Mouse (Mus musculus): Measurements from ENCODE around the gene Urad.

Gene Urad

DNA sequence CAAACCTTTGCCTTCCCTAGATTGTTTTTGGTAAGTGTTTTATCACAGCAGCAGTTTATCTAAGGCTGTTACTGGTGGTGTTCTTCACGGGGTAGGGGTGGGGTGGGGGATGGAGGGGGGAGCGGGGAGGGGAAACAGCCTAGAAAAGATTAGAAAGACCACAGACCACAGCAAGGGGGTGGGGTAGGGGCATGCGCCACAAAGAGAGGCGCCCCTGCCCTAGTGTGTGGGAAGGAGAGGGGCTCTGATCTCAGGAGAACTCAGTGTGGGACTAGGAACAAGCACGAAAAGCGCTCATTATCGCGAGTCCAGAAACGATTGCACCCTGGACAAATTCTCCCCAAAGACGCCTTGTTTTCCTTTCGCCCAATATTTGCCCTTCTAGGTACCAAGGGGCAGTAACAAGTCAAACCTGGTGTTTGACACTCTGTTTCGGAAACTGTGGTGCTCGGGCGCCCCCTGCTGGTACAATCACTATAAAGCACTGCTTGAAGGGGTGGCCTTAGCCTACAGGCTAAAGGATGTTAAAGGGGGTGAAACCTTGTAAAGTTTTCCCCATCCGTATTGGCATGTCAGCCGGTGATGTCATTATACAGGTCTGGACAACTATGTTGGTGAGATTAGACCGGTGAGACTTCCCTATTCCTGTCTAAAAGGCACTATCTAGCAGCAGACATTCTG lies 1.1 kb upstream of the Urad start:
- peak; percentile 73 for DNase-seq

DNA sequence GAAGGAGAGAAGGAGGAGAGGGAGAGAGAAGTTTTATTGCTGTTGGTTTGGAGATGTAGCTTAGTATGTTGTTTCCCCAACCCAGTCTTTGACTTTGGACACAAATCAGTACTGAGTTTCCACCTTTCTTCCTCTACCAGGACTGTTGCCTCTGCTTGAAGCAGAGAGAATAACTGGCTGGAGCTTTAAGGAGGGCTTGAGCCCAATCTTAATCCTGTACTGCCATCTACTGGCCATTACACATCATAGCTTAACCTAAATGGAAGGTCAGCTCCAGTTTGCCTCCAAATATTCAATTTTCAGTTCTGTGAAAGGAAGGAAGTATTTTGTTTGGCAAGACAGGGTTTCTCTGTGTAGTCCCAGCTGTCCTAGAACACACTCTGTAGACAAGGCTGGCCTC lies 2.6 kb downstream of the Urad start:
- DNase-seq: peak; percentile 86

DNA sequence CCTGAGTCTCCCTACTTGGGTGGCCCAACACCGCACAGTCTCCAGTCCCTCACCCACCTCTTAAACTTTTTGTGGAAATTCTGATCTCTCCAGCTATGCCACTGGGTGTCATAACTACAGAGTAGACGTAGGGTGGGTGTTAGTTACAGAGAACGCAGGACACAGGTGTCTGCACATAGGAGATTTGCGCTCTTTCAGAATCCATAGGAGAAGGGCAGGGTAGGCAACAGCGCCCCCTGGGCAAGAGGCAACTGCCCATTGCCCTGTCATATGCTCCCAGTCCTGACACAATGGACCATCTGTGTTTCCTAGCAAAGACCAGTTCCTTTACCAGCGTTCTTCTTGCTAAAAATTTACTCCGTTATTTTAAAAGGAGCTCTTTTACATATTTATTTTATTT lies 4.2 kb downstream of the Urad start:
- no peak for DNase-seq

DNA sequence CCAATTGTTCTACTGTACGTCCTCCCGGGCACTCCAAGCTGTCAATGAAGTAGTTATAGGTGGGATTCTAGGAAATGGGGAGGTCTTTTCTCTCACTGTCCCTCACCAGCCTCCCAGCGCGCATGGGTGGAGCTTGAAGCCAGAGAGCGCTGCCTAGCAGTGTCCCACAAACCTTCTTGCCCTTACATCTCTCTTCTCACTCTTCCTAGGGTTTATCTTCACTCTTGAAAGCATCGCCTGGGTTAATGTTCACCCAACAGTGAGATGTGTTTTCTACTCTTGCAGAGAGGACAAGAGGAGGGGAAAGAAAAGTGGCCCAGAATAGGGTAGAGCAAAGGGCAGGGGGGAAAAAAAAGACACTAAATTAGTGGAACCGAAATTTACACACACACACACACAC lies 4.9 kb downstream of the Urad start:
- DNase-seq: no peak

DNA sequence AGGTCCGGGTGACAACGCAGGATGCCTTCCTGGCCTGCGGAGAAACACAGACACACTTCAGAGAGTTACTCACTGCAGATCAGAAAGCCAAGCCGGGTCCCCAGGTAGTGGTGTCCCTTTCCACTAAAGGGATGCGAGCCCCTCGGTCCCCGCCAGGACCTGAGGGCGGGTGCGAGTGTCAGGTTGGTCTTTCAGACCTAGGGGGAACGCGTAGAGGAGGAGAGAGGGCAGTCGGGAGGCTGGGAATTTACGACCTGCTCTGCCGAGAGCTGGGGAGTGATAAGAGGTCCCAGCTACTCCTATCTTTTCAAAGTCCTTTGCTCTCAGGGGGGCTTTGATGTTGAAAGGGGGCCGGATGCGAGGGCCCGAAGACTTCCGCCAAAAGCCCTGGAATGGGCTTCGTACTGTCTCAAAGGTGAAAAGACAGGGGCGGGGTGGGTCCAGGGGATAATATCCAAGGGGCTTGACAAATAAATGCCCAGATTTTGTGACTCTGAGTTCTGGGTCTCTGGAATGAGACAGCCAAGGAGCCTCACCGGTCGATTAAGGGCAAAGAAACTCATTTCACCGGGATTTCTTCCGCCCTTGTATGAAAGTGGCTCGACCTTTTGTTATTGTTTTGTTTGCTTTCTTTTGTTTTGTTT lies 6.7 kb downstream of the Urad start:
- DNase-seq: no peak

DNA sequence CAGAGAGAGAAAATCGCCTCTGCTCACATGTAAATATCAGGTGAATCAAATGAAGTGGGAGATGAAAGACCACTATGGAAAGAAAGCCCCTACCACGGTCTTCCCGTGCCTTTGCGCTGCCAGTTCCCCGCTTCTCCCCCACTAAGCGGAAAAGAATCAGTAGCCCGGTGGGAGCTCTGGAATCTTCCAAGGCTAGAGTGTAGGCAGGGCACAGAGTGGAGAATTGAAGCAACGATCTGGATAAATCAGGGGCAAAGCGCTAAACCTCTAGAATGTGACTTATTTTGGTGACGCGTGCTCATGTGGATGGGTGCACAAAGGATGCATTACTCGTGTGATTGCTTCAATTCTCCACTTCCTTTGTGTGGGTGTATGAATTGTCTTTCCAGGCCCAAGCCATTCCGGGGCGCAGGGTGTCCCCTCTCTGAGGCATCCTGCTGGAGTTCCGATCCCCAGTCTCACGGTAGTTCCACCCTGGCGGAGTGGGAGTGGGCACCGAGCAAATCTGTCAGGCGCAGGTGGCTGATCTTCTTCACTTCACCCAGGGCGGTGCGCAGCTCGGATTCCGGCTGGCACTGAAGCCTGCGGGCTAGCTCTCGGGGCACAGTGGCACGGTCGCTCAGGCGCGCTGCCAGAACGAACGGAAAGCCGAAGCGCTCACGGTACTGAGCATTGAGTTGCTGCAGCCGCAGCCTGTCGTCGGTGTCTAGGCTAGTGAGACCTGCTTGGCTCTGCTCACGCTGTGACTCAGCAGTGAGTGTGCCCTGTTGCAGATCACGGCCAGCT lies 7.4 kb downstream of the Urad start:
- no peak for DNase-seq

DNA sequence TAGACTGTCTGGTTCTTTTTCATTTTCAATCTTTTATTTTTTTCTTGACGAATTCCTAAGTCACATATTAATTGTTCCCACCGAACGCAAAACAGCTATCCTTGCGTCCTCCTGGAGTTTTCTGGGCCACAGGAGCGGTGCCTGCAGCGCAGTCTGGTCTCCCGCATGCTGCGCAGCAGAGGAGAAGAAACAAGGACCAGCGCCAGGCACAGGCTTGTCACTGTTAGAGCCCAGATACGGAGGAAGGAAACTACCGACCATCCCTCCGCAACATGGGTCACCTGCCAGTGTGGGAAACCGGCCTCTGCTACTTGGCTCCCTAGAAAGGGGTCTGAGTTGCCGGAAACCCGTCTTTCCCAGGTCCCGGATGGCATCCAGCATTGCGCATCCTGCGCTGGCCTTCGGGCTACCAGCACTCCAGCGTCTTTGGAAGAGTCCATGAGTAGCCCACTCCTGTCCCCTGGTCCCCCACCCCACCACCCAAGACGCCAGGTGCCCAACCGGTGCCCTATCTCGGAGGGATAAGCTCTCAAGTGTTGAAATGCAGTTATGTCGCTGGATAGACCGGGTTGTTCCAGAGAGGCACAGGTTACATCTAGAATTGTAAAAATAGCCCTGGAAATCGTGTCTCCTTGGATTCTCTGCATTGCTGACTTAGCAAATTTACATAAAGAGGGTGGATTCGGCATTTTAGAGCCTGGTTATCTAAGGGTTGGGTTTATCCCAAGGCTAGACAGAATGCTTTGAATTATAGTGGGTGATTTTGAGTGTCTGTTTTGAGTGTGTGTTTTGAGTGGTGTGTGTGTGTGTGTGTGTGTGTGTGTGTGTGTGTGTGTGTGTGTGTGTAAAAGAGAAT lies 9.2 kb downstream of the Urad start:
- no peak for DNase-seq

DNA sequence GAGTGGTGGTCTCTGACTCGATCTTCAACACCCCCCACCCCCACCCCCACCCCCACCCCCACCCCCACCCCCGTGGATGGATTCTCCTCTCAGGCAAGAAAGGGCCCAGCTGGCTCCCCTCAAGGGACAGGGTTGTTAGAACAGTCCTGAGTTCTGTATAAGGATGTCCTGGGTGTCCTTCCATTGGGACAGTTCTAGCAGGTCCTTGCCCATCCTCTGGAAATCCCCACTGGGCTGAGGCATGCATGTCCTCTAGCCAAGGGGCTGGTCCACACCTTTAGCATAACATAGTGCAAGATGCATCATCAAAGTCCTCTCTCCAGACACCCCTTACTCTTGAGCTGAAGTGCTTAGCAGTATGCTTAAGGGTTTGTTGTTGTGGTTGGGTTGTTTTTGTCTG lies 12.5 kb downstream of the Urad start:
- no peak for DNase-seq

DNA sequence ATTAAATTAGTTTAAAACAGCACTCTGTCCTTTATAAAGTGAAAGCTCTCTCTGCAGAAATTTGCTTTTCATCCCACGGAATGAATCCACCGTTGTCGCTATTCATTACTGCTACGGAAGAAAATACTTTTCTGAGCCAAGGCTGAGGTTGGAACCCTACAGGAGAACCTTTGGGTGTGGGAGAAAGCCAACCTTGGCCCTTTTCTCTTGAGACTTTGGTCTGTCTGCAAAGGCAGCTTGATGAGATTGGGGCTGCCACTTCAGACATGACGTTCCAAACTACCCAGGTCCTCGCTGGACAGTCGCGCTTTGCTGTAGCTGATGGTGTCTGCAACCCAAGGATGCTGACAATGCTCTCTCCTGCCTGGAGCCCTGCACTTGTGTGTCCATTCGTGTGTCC lies 13.8 kb downstream of the Urad start:
- DNase-seq: no peak

DNA sequence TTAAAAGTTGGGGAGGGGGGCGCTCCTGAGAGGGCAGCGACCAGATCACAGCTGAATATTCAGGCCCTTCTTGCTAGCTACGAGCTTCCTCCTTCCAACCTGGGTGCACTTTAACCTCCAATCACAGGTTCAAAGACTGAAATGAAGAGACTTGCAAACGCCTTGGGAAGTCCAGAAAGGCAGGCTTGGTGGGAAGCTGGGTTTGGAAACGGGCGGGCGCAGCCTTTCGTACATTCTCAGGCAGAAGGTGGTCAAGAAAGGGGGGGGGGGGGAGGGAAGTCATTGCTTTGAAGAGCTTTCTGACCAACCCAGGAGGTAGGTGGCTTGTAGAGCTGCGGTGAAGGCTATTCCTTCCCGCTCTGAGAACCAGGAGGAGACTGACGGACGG lies 14.8 kb downstream of the Urad start:
- no peak for DNase-seq

DNA sequence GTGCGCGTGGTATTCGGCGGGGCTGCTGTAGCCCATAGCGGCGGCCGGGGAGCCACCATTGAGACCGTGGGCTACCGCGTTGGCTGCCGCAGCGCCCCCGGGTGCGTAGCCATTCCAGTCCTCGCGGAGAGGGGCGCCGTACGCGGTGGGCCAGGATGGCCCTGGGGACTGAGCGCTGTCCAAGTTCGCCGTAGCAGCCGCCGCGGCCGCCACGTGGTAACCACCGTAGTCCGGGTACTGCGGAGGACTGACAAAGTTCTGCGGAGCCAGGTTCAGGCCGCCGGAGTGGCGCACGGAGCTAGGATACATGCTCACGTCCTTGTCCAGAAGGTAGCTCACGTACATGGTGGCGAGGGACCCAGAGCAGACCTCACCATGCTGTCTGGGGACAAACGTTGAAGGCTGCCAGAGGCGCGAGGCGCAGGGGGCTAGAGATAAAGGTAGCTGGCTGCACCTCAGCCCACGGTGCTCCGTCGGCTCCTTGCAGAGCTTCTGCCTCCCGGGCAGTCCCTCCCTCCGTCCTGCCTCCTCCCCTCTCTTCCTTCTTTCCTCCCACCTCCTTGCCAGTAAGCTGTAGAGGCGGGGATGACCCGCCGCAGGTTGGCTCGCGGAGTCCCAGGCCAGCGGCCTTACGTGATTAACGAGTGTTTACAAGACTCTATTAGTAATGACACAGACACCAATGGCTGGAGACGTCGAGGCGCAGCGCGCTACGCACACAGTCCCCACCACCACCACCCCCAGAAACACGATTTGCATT lies 15.4 kb downstream of the Urad start, which contains the start of gene Cdx2:
Cdx2 (minus strand) TSS at position 633 of the 760 bp plus-strand sequence.
- no peak for DNase-seq

DNA sequence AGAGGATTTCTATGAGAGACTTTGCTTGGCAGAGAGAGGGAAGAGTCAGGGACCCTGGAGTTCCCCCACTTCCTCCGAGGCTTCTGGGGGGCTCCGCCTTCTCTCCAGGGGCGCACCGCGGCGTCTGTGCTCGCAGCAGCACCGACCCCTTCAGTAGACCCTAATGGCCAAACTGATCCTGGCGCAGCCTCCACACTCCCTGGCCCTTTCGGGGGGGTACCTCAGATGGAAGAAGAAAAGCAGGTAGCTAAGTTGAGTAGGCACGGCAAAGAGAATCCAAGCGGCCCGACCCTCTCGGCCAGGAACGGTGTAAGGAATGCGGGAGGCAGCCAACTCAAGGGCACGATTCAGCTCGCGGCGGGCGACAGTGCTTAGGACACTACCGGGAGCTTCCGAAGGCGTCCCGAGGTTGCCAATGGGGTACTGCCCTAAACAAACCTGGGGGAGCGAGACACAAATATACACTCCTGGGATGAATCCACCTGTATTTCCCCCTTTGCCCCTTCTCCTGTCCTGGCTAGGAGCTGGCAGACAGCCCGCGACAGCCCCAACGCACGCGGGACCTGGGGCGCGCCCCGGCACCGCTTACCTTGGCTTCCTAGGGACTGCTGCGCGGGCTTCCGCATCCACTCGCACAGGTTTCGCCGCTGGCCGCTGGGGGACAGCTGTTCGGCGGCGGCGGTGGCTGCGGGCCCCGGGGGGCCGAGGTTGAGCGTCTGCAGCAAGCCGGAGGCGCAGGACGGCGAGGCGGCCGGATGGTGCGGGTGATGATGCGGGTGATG lies 16.2 kb downstream of the Urad start:
- no peak for DNase-seq

DNA sequence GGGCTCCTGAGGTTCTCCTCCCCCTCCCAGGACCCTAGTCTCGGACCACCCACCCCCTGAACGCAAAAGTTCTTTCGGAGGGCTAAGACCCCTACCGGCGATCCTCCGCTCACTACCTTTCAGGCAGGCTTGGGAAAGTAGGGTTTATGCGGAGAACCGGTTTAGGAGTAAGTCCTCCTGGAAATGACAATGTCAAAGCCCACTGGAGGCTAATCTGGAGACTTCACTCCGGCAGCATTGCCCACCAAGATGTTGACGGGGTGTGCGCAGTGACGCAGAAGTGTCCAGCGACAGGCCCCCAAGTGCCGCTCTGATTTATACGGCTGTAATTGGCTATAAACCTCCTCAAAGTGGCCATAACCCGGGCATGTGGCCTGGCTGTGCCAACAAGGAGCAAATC lies 17.1 kb downstream of the Urad start:
- DNase-seq: no peak

DNA sequence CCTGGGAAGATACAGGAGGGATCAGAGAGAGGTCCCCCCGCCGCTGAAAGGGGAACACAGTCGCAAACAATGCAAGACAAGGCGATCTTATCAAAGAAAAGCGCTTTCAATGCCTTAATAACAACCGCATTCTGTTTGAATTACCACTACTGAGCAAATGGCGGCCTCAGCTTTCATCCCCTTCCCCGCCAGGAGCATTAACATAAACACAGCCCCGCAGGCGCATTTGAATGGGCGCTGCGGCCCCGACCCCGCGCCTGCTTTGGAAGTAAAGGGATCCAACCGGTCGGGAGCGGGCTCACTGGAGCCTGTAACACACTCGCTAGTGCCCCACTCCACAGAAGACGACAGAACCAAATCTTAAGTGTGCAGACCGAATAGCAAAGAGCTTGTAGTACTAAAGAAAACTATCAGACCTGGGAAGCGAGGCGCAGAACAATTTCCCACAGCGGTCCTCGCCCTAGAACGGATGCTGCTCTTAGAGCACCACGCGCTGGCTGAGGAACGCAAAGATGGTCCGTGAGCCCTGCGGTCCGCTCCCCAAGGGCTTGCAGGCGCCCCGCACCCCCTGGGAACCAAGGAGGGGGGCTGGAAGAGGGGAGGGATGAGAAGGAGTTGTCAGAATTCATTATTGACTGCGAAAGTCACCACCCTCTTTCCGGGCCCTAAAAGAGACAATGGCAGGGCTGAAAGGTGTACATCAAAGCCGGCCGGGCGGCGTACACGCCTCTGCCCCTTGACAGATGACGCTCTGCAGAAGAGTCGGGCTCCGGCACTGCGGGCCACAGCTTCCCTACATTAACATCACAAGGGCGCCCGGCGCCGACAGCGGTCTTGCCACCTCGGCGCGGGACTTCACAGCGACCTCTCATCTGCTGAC lies 17.7 kb downstream of the Urad start:
- peak; percentile 59 for DNase-seq

DNA sequence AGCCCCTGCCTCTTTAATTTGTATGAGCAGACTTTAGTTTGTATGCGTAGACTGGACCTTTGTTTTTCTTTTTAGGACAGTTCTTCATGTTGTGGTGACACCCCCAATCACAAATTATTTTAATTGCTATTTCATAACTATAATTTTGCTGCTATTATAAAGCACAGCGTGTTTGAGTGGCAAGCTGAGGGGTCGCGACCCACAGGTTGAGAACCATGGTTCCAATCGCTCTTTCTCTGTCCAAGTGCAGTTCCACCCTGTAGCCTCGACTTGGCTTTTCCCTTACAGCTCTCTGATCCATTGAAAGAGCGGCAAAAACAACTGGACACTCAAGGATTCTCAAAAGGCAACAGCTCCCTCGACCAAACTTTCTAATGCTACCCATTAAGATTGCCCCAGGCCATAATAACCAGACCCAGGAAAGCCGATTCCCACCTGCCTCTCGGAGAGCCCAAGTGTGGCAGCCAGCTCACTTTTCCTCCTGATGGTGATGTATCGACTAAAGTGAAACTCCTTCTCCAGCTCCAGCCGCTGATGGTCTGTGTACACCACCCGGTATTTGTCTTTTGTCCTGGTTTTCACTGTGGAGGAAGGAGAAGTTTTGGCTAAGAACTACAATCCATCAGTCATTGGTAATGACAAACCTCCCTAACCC lies 19.4 kb downstream of the Urad start:
- no peak for DNase-seq

DNA sequence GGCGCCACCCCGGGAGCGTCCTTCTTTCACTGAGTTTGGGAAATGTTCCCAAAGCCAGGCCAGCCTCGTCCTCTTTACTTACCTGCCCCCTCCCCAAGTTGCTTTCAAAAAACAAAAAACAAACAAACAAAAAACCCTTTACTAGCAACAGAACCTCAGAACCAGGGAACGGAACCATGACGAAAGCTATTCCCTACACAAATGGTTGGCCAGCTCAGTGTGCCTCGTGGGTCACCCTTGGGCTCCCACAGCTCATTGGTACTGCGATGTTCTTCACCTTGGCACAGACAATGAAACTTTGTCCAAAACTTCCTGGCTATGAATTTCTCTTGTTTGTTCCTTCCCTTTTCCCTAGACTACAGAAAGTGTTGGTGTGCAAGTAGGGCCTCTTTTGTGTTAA lies 20.1 kb downstream of the Urad start:
- DNase-seq: no peak

DNA sequence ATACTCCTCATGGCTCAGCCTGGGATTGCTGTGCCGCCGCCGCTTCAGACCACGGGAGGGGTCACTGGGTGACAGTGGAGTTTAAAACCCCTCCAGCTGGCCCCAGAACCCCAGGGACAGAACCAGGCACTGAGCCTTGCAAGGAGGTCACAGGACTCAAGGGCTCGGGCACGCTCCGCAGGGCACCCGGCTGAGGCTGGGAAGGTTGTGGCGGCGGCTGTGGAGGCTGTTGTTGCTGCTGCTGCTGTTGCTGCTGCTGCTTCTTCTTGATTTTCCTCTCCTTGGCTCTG lies 20.5 kb downstream of the Urad start:
- no peak for DNase-seq

DNA sequence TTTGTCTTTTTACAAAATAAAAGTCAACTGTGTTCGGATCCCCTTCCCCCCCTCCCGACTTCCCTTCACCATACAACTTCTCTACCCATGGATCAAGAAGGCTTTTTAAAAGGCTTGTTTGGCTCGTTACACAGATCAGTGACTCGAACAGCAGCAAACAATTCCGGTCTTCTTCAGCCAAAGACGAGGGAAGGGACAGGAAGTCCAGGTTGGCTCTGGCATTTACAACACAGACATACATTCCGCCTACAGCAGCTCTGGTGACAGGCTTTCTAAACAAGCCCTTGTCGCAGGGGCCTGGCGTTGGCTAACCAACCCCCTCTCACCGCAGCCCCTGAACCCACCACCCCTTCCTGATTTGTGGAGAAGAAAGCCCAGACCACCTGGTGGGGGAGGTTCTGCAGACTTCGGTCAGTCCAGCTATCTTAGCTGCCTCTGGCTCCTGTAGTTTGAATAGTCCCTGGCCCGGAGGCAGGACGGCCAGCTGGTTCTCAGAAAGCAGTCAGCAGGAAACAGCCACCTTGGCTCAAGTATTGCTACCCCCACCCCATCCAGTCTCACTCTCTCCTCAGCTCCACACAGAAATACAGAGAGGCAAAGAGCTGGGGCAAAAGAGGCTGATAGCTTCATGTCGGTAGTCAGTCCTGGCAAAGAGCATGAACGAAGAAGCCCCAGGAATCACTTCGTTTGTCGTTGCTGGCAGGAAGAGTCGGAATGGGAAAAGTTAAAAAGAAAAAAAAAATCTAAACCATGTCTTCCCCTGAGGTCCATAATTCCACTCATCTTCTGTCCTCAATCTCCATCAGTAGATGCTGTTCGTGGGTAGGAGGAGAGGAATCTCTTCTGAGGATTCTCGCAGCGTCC lies 21.1 kb downstream of the Urad start:
- no peak for DNase-seq

DNA sequence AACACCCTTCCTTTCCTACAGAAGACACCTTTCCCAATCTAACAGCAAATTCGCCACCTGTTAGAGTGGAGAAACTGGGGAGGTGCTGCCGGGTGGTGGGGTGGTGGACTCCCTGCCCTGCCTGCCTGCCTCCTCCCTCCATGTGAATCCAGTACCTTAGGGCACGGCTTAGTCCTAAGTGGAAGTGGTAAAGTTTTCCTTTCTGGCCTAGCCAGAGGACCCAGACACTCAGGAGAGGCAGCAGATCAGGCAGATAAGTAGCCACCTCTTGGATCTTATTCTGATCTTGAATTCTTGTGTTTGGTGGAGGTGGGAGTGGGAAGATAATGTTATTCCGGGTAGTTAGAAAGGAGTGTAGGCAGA lies 22.3 kb downstream of the Urad start:
- DNase-seq: no peak

Data from embryo, embryonic 11 days (tissue).